Mouse (Mus musculus): ENCODE measurements around the gene Lysmd4.
"Not testable (repeated sequence)": the region's sequence is repeated elsewhere in the genome, so short reads cannot be mapped to it uniquely, and the experiment has no call there.

The Lysmd4 gene

GRCm38 (mm10) chr7:67232504-67232903 lies 10.2 kb downstream of the Lysmd4 start:
- no peak for DNase-seq

GRCm38 (mm10) chr7:67234797-67235196 lies 12.5 kb downstream of the Lysmd4 start:
- DNase-seq = peak; percentile 13 to 29

- DNase-seq = no peak
Measured at GRCm38 (mm10) chr7:67236351-67236750, 14.0 kb downstream of the Lysmd4 start.

GRCm38 (mm10) chr7:67237752-67238151 lies 15.4 kb downstream of the Lysmd4 start:
- DNase-seq = no peak

- DNase-seq = no peak
Measured at GRCm38 (mm10) chr7:67241969-67242368, 19.6 kb downstream of the Lysmd4 start.

- DNase-seq = no peak
Measured at GRCm38 (mm10) chr7:67243121-67243893, 21.0 kb downstream of the Lysmd4 start.

GRCm38 (mm10) chr7:67243894-67244282 lies 21.5 kb downstream of the Lysmd4 start:
- DNase-seq = no peak

- no peak for DNase-seq
Measured at GRCm38 (mm10) chr7:67245255-67245654, 22.9 kb downstream of the Lysmd4 start.

- DNase-seq = no peak
Measured at GRCm38 (mm10) chr7:67246067-67246466, 23.7 kb downstream of the Lysmd4 start.

- DNase-seq = peak; percentile 43 to 67
Measured at GRCm38 (mm10) chr7:67259828-67260563, 37.7 kb downstream of the Lysmd4 start.

GRCm38 (mm10) chr7:67270447-67270846 lies 48.1 kb downstream of the Lysmd4 start:
- DNase-seq = not testable (repeated sequence)

GRCm38 (mm10) chr7:67283581-67283980 lies 61.2 kb downstream of the Lysmd4 start:
- no peak for DNase-seq

- no peak for DNase-seq
Measured at GRCm38 (mm10) chr7:67287456-67287855, 65.1 kb downstream of the Lysmd4 start.

- DNase-seq = no peak
Measured at GRCm38 (mm10) chr7:67291356-67291755, 69.0 kb downstream of the Lysmd4 start.

- no peak for DNase-seq
Measured at GRCm38 (mm10) chr7:67296419-67296818, 74.1 kb downstream of the Lysmd4 start.

- DNase-seq = no peak
Measured at GRCm38 (mm10) chr7:67304937-67305336, 82.6 kb downstream of the Lysmd4 start.

GRCm38 (mm10) chr7:67307078-67307477 lies 84.7 kb downstream of the Lysmd4 start:
- no peak for DNase-seq

GRCm38 (mm10) chr7:67308102-67308501 lies 85.8 kb downstream of the Lysmd4 start:
- no peak for DNase-seq

- no peak for DNase-seq
Measured at GRCm38 (mm10) chr7:67310151-67310550, 87.8 kb downstream of the Lysmd4 start.

- no peak for DNase-seq
Measured at GRCm38 (mm10) chr7:67313200-67313599, 90.9 kb downstream of the Lysmd4 start.

- DNase-seq = no peak
Measured at GRCm38 (mm10) chr7:67318697-67319096, 96.4 kb downstream of the Lysmd4 start.

- DNase-seq = no peak
Measured at GRCm38 (mm10) chr7:67320359-67320758, 98.0 kb downstream of the Lysmd4 start.

- no peak for DNase-seq
Measured at GRCm38 (mm10) chr7:67342067-67342625, 119.8 kb downstream of the Lysmd4 start.

GRCm38 (mm10) chr7:67344443-67344842 lies 122.1 kb downstream of the Lysmd4 start:
- no peak for DNase-seq

All from kidney, adult 8-10 months (tissue).